Mouse (Mus musculus): ENCODE data around the gene Ankzf1.

Ankzf1 gene

DNA sequence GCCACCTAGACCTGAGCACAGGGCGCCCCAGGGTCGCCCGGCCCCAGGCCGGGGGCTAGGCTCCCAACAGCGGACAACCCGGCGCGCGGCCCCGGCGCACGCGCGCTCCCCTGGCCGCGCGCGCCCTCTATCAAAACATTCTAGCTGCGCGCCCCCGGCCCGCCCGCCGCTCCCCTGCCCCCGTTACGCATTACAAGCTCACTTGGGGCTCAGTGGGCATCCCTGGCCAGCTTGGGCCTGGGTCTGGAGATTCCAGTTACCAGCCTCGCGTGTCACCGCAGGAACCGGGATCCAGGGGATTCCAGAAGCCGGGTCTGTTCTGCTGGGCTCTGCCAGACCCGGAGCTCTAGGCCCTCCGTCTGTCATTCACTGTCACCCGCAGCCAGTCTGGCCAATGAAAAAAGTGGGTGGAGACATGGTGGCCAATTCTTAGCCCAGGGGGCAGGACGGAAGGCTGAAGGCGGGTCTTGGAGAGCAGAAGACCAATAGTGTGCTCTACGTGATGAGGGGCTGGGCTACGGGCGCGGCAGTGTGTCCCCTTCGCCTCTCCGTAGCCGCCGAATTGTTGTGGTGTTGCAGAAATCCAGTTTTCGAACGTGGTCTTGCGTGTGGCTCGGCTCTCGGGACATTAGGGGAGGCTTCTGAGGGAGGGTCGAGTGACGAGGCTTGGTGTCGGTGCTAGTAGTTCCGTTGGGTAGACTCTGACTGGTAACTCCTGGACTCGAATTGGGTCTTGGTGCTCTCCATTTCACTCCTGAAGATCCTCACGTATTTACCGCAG lies at the start of gene Ankzf1, which contains the start of gene Atg9a:
TSS of gene Ankzf1 (plus strand) at position 530 of the 781 bp plus-strand sequence.
TSS of gene Atg9a (minus strand) at position 575 of the 781 bp plus-strand sequence.
- DNase-seq (ENCODE audit: low spot score) = peak; percentile 76

DNA sequence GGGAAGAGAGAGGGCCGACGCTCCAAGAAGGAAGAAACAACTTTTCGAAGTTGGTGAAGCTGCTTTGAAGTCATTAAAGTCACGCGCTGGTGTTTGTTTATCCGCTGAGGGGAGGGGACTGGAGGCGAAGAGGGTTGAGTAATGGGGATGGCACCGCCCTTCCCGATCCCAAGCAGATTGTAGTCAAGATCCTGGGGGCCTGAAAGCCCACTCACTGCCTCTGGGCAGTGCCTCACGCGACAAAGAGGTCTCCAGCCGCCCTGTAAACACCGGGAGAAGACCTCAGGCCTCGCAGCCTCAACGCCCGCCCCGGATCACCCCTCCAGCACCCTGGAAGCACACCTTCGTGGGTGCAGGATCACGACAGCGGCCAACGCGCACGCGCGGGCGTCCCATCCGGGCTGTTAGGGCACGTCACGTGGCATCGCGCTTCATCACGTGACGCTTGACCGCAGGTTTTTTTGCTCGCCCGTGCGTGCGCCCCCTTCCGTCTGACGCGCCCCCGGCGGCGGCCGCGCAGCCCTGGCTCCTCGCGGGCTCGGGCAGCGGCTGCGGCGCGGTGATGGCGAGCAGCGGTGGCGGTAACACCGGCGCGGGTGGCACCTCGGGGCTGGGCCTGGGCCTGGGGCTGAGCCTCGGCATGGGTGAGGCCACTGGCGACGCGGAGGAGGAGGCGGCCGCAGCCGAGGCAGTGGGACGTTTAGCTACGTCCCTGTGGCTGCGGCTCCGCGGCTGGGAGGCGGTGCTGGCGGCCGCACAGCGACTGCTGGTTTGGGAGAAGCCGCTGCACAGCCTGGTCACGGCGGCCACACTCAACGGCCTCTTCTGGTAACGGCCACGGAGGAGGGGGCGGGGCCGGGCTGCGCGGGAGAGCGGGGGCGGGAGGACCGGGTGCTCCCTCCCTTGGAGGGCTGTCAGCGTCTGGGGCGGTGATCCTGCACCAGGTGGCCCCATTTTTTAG lies 49.4 kb upstream of the Ankzf1 start, which contains the start of the genes Cnppd1 and Retreg2:
TSS of gene Cnppd1 (minus strand) at position 411 of the 961 bp plus-strand sequence.
TSS of gene Retreg2 (plus strand) at position 478 of the 961 bp plus-strand sequence.
- peak; percentile 96 for DNase-seq (ENCODE audit: low spot score)

DNA sequence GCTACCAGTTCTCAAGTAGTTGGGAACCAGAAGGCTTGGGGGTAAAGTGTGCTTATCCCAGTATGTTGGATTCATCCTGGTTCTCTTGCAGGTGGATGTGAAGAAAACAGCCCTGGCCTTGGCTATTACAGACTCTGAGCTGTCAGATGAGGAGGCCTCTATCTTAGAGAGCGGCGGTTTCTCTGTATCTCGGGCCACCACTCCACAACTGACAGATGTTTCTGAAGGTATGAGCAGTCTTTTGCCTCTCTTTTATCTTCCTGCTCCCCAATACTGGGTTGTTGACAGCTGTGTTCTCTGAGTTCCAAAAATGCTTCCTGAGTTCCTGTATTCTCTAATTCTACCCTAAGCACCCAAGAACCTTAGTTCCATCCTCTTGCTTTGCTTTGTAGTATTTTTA lies 46.4 kb upstream of the Ankzf1 start:
- no peak for DNase-seq (ENCODE audit: low spot score)

DNA sequence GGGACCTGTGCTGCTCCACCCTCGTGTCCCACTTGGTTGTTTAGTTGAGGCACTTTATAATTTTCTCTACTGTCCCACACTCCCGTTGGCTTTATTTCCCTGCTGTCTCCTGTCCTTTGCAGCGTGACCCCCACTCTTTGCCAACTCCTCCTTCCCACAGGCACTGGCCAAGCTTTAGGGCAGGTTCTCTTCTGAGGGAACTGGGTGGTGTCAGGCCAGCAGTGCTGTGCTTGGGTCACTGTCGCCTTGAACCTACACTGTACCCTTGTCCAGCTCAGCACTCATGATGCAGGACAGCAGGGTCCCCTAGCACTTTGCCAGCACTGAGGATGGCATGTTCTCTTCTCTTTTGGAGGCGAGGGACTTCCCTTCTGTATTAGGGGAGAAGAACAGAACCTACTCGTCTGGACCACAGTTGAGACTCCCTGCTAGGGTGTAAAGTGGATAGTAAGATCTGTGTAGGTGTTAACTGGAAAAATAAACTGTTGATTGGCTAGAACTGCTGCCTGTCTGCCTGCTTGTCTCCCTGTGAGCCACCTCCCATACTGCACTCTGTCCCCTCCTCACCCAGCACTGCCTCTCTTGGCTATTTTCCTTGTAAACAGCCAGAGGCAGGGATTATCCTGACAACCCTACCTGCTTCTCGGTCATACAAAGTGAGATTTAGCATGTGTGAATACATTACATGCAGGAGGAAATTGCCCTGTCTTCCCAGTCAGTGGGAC lies 44.4 kb upstream of the Ankzf1 start:
- DNase-seq (ENCODE audit: low spot score) = no peak

DNA sequence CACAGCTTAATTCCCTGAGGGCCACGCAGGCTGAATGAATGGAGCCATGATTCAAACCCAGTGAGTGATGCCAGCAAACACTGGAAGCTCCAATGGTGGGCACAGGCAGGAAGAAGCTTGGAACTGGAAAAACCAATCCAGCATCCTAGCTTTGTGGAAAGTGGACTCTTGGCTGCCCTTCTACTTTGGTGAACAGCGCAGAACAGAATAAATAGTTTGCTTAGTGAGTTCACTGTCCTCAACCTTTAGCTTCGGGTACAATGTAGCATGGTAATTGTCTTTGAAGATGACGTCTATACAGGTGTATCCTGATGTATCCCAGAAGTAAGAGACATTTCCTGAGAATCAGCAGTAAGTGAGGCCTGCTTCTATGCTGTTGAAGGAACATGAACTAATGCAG lies 43.2 kb upstream of the Ankzf1 start:
- DNase-seq (ENCODE audit: low spot score) = no peak

DNA sequence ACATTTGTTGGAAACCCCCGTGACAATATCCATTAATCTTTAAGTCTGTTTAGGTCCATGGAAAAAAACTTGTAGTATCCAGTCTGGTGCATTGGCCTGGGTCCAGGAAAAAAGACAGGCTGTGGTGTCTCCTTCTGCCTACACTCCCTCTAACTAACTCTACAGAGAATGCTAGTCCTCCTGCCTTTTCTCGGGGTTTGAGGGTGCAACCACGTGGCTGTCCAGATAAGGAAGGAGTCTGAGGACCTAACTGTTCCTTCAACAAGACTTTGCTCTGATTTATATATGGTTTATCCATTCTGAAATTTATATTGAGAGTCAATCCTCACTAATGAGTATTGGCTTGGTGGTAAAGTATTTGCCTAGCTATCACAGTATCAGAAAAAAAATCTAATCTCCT lies 36.1 kb upstream of the Ankzf1 start:
- no peak for DNase-seq (ENCODE audit: low spot score)

- DNase-seq (ENCODE audit: low spot score) = no peak
Measured at GRCm38 (mm10) chr1:75158990-75159389, 33.0 kb upstream of the Ankzf1 start.

DNA sequence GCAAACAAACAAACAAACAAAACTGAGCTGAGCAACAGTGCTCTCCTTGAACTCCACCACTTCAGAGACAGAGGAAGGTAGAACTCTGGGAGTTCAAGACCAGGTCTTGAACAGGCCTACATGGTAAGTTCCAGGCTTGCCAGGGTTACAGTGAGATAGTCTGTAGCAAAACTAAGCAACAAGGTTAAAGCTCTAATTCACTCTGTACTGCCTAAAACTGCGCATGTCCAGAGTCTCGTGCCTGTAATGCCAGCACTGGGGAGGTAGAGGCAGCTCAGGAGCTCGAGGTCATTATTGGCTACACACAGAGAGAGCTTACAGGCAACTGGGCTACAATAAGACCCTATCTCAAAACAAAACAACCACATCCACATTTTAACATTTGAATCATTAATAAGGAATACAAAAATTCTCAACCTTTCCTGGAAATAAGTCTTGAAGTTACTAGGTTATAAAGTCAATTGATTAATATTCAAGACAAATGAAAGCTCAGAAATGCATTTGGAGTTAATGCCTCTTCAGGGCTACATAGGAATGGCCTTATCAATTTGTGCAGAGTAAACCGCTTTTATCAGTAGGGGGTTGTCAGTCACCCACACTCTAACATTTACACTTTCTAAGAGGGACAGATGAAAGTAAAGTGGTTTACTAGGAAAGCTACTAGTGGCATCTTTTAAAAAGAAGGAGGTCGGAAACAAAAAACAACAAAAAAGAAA lies 32.3 kb upstream of the Ankzf1 start:
- no peak for DNase-seq (ENCODE audit: low spot score)

DNA sequence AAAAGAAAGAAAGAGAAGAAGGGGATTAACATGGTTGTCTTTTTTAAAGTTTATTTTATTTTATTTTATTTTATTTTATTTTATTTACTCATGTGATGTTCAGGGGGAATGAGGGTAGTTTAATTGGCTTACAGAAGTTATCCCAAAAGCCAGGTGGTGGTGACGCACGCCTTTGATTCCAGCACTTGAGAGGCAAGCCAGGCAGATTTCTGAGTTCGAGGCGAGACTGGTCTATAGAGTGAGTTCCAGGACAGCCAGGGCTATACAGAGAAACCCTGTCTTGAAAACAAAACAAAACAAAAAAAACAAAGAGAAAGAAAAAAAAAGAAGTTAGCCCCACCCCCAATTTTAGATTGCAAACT lies 31.7 kb upstream of the Ankzf1 start:
- no peak for DNase-seq (ENCODE audit: low spot score)

GRCm38 (mm10) chr1:75168093-75168471 lies 23.9 kb upstream of the Ankzf1 start:
- DNase-seq (ENCODE audit: low spot score) = no peak

- DNase-seq (ENCODE audit: low spot score) = peak; percentile 96
Measured at GRCm38 (mm10) chr1:75168472-75169464, 23.2 kb upstream of the Ankzf1 start, which contains the start of gene Zfand2b. TSS of gene Zfand2b (plus strand) at chr1:75168646.

- peak; percentile 14 for DNase-seq (ENCODE audit: low spot score)
Measured at GRCm38 (mm10) chr1:75179334-75180104, 12.4 kb upstream of the Ankzf1 start.

- peak; percentile 70 for DNase-seq (ENCODE audit: low spot score)
Measured at GRCm38 (mm10) chr1:75180105-75180590, 11.8 kb upstream of the Ankzf1 start, which contains the start of gene Abcb6. TSS of gene Abcb6 (minus strand) at chr1:75180392.

DNA sequence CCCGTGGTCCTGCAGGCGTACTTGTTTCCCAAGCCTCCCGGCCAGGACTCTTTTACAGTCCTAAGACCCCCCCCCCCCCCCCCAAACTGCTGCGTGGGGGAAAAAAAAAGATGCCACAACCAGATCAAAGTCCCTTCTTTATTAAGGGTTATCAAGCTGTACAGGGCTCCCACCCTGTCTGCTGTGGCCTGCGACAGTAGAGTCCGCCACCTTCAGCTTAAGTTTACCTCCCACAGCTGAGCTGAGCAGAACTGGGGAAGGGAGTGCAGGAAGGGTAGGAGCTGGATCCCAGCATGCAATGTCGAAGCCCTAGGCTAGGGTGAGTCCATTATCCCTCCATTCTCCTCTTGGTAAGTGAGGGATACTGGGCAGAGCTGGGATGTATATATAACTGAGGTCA lies 11.2 kb upstream of the Ankzf1 start:
- no peak for DNase-seq (ENCODE audit: low spot score)

DNA sequence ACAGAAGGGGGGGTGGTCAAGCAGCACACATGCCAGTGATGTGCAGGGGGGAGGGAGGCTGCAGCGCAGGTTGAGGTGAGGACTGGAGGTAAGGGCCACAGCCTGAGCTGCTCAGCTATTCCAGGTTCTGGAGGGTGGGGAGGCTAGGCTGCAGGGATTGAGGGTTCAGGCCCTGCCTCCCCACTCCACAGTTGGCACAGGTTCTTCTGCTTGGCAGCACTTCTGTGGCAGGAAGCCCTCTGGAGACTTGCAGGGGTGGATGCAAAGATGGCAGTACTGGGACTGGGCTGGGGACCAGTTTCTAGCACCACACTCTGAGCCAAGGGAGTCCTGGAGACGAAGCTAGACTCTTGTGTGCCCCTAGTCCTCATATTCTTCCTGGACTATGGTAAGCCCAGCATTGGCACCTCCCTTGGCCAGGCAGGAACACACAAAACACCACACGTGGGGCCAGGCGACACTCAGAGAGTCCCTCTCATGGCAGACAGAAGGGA lies 10.5 kb upstream of the Ankzf1 start:
- DNase-seq (ENCODE audit: low spot score) = no peak

DNA sequence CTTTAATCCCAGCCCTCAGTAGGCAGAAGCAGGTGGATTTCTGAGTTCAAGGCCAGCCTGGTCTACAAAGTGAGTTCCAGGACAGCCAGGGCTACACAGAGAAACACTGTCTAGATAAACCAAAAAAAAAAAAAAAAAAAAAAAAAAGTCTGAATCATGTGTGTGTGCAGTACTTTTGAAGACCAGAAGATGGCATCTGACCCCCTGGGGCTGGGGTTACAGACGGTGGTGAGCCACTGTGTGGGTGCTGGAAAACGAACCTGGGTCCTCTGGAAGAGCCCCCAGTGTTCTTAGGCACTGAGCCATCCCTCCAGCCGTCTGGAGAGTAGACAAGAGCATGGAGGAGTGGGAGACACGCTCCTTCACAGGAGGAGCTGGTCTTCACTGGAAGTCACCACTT lies 9.8 kb upstream of the Ankzf1 start:
- no peak for DNase-seq (ENCODE audit: low spot score)

GRCm38 (mm10) chr1:75185495-75185894 lies 6.5 kb upstream of the Ankzf1 start:
- DNase-seq (ENCODE audit: low spot score) = no peak

DNA sequence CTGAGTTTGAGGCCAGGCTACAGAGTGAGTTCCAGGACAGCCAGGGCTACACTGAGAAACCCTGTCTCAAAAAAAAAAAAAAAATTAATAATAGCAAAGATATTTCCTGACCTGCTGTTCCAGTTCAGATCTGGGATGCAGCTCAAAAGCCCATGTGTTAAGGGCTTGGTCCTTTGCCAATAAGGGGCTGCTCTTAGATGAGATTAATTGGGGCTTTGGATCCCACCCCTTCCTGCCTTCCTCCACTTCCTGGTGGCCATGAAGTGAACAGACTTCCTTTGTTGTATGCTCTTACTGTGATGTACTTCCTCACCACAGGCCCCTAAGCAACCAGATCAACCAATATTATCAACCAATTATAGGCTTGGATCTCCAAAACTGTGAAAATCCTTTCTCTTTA lies 4.8 kb upstream of the Ankzf1 start:
- no peak for DNase-seq (ENCODE audit: low spot score)

All from urinary bladder, postnatal 25 days (tissue).